Mouse (Mus musculus) embryonic facial prominence, embryonic 15.5 days (tissue): ENCODE measurements around the gene Zdhhc18. TPM values are rescaled to one million over a fixed set of nuclear protein-coding genes. Genes with fewer than 3 reads are reported as not detected.
A peak's percentile ranks its signal among the peaks of the same experiment; 100 is the strongest.
"Not testable (repeated sequence)": the region's sequence is repeated elsewhere in the genome, so short reads cannot be mapped to it uniquely, and the experiment has no call there.

Experiments
- ATAC-seq: fragments of 200-750 bp; cut with Nextera tagmentation; 2 replicates; pipeline ENCODE4 v1.8.0; 2017; ENCODE audit warnings: low read depth, moderate TSS enrichment; ENCODE audit not compliant: insufficient number of reproducible peaks, low FRiP score, low TSS enrichment
- H3K27ac ChIP-seq: fragments of 300-500 bp; sonication (generic); replicated peaks from 2 replicates; pipeline ENCODE4 v1.5.1; 2015; ENCODE audit warnings: mild to moderate bottlenecking, inconsistent platforms
- H3K27me3 ChIP-seq: fragments of 300-500 bp; sonication (generic); 2 replicates; pipeline ENCODE4 v1.6.1; 2015; ENCODE audit warnings: inconsistent platforms
- H3K36me3 ChIP-seq: fragments of 300-500 bp; sonication (generic); 2 replicates; pipeline ENCODE4 v1.6.1; 2015; ENCODE audit warnings: mild to moderate bottlenecking, inconsistent platforms
- H3K4me1 ChIP-seq: fragments of 300-500 bp; sonication (generic); 2 replicates; pipeline ENCODE4 v1.6.1; 2015; ENCODE audit warnings: inconsistent platforms
- H3K4me2 ChIP-seq: fragments of 300-500 bp; sonication (generic); replicated peaks from 2 replicates; pipeline ENCODE4 v1.6.1; 2015; ENCODE audit warnings: mild to moderate bottlenecking, inconsistent platforms
- H3K4me3 ChIP-seq: fragments of 300-500 bp; sonication (generic); replicated peaks from 2 replicates; pipeline ENCODE4 v1.5.1; 2015; ENCODE audit warnings: mild to moderate bottlenecking, inconsistent platforms
- H3K9ac ChIP-seq: fragments of 300-500 bp; sonication (generic); 2 replicates; pipeline ENCODE4 v1.6.1; 2015; ENCODE audit warnings: inconsistent platforms
- H3K9me3 ChIP-seq: fragments of 300-500 bp; sonication (generic); replicated peaks from 2 replicates; pipeline ENCODE4 v1.6.1; 2016; ENCODE audit warnings: inconsistent platforms
- WGBS: fragments of 180-500 bp; shearing (Covaris S2); methylation state at CpG from one replicate; pipeline ENCODE4 v1.1.7; 2015; 5-methylcytosine and 5-hydroxymethylcytosine counted together
- polyA plus RNA-seq: library from polyadenylated mRNA; unstranded; fragments of >200 nt; fragmentation: Nextera tagmentation; extraction: Ambion mirVana; gene quantifications from 2 replicates; pipeline ENCODE4 v1.2.1, GENCODE M21; 2015

The Zdhhc18 gene
- polyA plus RNA-seq, 1 experiment from 2014 or later: 5.4 TPM

DNA sequence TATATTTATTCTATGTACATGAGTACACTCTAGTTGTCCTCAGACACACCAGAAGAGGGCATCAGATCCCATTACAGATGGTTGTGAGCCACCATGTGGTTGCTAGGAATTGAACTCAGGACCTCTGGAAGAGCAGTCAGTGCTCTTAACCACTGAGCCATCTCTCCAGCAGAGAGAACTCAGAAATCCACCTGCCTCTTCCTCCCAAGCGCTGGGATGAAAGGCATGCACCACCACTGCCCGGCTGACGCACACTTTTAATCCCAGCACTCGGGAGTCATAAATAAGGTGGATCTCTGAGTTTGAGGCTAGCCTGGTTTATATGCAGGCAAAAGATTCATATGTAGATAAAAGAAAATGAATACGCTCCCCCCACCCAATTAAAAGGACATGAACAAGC lies 490 bp downstream of the Zdhhc18 start:
- 85% methylated on average over 5 of the region's 5 CpGs for WGBS
- not testable (repeated sequence) for H3K9me3 ChIP-seq, ATAC-seq, H3K27me3 ChIP-seq, H3K4me1 ChIP-seq, H3K9ac ChIP-seq, H3K36me3 ChIP-seq
- peak overlapping the region; percentile 18; the same call in 1 of the 2 replicates for H3K27ac ChIP-seq
- H3K4me3 ChIP-seq: peak overlapping the region; percentile 12; the same call in 1 of the 2 replicates
- H3K4me2 ChIP-seq: peak overlapping the region; percentile 17

DNA sequence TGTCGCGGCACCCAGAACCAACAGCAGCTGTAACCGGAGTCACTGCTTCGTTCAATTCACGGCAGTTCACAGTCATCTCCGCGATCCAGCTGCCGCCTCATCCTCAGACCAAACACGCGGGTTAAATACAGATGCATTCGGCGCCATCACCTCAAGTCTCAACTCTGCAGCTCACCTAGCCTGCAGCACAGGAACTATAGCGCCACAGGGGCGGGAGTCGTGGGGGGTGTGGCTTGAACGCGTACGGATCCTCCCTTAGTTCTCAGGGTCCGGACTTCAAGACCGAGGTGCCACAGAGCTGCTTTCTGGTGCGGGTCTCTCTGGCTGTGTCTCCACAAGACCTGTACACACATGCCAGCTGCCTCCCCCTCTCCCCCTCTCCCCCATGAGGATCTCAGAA lies 4.3 kb downstream of the Zdhhc18 start:
- Histone ChIP-seq H3K4me3 (0 out of 2 replicates have a peak overlapping the region, but pooled peaks have one; percentile 7), H3K4me2 (no peak overlapping the region)
- no peak for ATAC-seq

DNA sequence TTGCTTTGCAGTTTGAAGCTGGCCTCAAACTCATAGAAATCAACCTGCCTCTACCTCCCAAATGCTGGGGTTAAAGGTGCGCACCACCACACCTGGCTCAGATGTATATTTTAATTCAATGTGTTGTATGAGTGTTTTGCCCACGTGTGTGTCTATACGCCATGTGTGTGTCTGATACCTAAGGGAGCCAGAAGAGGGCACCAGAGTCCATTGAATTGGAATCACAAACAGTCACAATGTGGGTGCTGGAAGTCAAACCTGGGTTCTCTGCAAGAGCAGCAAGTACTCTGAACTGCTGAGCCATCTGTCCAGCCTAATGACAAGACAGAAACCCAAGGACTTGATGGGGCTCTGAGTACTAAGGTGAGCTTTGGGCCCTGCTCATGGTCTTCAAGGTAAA lies 4.8 kb downstream of the Zdhhc18 start:
- H3K4me2 ChIP-seq: no peak overlapping the region
- WGBS: 88% methylated on average over 3 of the region's 3 CpGs
- H3K4me3 ChIP-seq: no peak overlapping the region
- no peaks in the 10 kb centered on the region for H3K4me1 ChIP-seq
- H3K9me3 ChIP-seq: no peaks in the 10 kb centered on the region
- no peak overlapping the region for H3K27ac ChIP-seq
- no peak for ATAC-seq
- H3K9ac ChIP-seq: no peak overlapping the region
- no peaks in the 10 kb centered on the region for H3K27me3 ChIP-seq
- H3K36me3 ChIP-seq: no peaks in the 10 kb centered on the region

More for the DNA sequence above, 4.3 kb downstream of the Zdhhc18 start:
- no peak overlapping the region for H3K9ac ChIP-seq
- H3K4me1 ChIP-seq: no peaks in the 10 kb centered on the region
- no peaks in the 10 kb centered on the region for H3K36me3 ChIP-seq
- no peaks in the 10 kb centered on the region for H3K9me3 ChIP-seq
- H3K27ac ChIP-seq: no peak overlapping the region
- no peaks in the 10 kb centered on the region for H3K27me3 ChIP-seq
- 33% methylated on average over 21 of the region's 21 CpGs for WGBS

DNA sequence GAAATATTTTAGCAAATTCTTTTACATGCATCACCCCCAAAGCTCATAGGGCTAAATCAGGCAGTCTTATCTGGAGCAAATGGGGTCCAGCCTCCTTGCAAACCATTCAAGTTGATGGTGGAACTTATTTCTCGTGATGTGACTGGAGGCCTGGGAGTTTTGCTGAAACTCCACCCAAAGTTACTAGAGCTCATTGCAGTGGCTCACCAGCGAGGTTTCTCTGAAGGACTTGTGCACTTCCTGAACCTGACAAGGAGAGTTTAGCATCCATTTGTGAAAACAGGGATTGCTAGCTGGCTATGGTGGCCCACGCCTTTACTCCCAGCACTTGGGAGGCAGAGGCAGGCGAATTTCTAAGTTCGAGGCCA lies 15.9 kb downstream of the Zdhhc18 start:
- Histone ChIP-seq H3K4me2 (no peak overlapping the region), H3K4me3 (no peak overlapping the region), H3K9ac (no peak overlapping the region), H3K4me1 (peaks cover 25% of the 10 kb centered on the region), H3K27me3 (no peaks in the 10 kb centered on the region), H3K27ac (no peak overlapping the region), H3K9me3 (no peaks in the 10 kb centered on the region), H3K36me3 (no peaks in the 10 kb centered on the region)
- WGBS: 74% methylated on average over 5 of the region's 5 CpGs
- ATAC-seq: no peak

DNA sequence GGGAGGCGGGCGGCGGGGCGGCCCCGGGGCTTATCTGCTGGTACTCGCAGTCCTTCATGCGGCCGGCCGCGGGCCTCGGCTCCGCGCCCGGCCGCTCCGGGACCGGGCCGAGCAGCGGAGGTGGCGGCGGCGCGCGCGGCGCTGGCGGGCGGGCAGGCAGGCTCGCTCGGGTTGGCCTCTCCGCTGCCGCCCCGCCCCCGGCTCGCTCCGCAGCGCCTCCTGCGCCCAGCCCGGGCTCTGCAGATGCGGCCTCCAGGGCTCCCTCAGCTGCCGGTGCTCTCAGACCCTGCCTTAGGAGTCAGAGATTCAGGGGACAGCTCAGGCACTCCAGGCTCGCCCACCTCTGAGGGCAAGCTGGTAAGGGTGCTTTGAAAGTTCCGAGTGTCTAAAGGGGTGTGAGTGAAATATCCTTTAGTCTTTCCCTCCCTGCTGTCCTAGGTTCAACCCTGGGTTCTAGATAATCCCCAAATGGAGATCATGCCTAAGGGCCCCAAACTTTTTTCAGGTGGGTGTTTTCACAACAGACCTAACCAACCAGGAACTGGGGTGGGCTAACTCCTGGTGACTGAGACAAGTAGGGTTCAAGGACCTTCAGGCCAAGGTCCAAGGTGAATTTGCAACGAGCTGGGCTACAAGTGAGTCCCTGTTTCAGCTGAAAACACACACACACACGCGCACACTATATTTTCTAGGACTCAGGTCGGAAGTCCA lies 16.5 kb downstream of the Zdhhc18 start:
- H3K4me3 ChIP-seq: peak overlapping the region; percentile 77
- peak overlapping the region; percentile 96 for H3K9ac ChIP-seq
- H3K9me3 ChIP-seq: no peaks in the 10 kb centered on the region
- peaks cover 25% of the 10 kb centered on the region for H3K4me1 ChIP-seq
- 7% methylated on average over 42 of the region's 47 CpGs for WGBS
- peak overlapping the region; percentile 75 for H3K4me2 ChIP-seq
- ATAC-seq: peak; percentile 86
- H3K27ac ChIP-seq: peak overlapping the region; percentile 76
- no peaks in the 10 kb centered on the region for H3K36me3 ChIP-seq
- H3K27me3 ChIP-seq: no peaks in the 10 kb centered on the region

DNA sequence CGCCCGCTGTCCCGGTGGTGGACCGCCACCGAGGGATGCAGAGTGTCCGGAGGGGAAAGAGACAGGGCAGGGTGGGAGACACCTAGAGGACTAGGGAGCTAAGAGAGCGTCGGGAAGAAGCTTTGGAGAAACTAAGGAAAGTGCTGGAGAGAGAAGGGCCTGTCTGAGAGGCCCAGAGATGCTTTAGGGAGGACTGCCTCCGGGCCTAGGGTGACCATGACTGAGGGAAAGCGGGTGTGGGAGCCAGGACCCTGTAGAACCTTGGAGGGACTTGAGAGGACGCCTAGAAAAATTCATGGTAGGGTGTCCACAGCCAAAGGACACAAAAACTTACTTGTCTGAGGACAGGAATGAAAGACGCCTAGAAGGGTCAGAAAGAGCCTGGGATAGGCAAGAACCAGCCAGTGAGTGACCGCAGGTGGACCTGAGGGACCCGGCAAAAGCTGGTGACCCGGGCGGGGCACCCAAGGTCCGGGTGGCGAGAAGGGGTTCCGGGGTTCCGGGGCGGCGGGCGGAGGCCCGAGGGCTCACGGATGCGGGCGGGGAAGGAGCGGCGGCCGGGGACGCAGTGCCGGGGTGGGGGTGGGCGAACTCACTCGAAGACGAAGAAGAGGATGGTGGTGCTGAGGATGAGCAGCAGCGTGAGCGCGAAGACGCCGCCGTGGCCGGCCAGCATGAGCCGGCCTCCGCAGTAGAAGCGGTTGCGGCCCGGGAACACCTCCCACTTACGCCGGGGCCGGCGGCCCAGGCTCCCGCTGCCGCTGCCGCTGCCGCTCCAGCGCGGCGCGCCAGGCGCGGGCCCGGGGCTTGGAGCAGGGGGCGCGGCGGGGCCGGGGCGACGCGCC lies 17.2 kb downstream of the Zdhhc18 start:
- Histone ChIP-seq H3K9me3 (no peaks in the 10 kb centered on the region), H3K4me2 (peak overlapping the region; percentile 75), H3K27ac (peak overlapping the region; percentile 76), H3K36me3 (no peaks in the 10 kb centered on the region), H3K9ac (peak overlapping the region; percentile 96), H3K27me3 (no peaks in the 10 kb centered on the region), H3K4me3 (peak overlapping the region; percentile 77), H3K4me1 (peaks cover 25% of the 10 kb centered on the region)
- WGBS: 3% methylated on average over 34 of the region's 69 CpGs
- peak; percentile 56 for ATAC-seq

DNA sequence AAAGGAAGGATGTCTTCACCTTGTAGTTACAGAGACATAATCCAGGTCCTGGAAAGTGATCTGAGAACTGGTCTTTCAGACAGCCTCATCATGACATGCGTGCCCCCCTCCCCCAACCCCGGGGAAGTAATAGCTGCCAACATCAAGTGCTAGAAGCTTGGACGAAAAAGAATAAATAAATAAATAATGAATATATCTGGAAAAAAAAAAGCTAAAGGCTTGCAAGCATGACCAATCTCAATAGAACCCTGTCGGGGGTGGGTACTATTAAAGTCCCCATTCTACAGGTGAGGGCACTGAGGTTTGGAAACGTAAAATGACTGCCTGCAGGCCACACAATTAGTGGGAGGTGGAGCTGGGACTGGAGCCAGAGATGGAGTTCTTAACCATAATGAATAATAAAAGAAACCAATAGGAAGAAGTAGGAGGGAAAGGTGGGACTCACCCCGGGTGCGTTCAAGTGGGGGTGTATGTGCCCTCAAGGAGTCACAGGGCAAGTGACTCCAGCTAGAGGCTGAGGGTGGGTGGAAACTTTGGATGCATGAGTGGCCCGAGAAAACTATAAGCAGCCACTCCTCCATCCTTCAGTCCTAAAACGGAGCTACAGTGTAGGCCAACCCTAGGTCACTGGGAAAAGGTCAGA lies 18.1 kb downstream of the Zdhhc18 start:
- peak overlapping the region; percentile 76; the same call in 1 of the 2 replicates for H3K27ac ChIP-seq
- WGBS: 32% methylated on average over 9 of the region's 9 CpGs

DNA sequence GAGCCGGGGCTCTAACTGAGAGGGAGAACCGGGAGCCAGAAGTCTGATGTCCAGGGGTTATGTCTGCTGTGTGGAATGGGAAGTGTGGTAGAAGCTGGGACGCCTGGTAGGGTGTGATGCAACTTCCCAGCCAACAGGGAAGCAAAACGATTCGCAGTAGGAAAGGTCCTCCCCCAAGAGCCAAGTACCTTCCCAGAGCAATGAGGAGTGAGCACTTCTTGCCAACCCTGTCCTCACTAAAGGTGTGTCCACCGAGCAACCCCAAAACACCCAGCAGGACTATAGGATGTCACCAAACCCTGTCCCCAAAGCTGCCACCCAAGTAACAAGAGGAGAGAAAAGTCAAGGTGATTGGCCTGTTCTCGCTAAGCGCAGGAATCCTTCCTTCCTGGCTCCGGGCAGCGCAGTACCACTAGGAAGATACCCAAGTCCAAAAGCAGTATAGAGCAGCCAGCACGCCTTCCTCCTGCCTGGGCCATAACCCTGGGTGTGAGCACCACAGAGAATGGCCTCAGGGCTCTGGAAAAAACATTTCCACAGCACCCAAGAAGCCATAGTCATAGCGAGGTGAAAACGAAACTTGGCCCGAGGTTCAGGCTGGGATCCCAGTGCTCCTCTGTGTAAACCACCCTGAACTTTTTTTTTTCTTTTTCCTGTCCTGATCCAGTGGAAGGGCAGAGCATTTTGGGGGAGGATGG lies 18.7 kb downstream of the Zdhhc18 start:
- Histone ChIP-seq H3K4me3 (peak overlapping the region; percentile 77), H3K27ac (no peak overlapping the region), H3K9me3 (no peaks in the 10 kb centered on the region), H3K9ac (no peak overlapping the region), H3K36me3 (peaks cover 9% of the 10 kb centered on the region), H3K27me3 (no peaks in the 10 kb centered on the region), H3K4me1 (peaks cover 25% of the 10 kb centered on the region), H3K4me2 (peak overlapping the region; percentile 75)
- 75% methylated on average over 14 of the region's 14 CpGs for WGBS
- ATAC-seq: no peak

More for the DNA sequence above, 18.1 kb downstream of the Zdhhc18 start:
- Histone ChIP-seq H3K4me2 (peak overlapping the region; percentile 75), H3K27me3 (no peaks in the 10 kb centered on the region), H3K9ac (peak overlapping the region; percentile 96), H3K4me1 (peaks cover 25% of the 10 kb centered on the region), H3K4me3 (peak overlapping the region; percentile 77), H3K9me3 (no peaks in the 10 kb centered on the region), H3K36me3 (peaks cover 2% of the 10 kb centered on the region; the same call in 1 of the 2 replicates)
- ATAC-seq: no peak

DNA sequence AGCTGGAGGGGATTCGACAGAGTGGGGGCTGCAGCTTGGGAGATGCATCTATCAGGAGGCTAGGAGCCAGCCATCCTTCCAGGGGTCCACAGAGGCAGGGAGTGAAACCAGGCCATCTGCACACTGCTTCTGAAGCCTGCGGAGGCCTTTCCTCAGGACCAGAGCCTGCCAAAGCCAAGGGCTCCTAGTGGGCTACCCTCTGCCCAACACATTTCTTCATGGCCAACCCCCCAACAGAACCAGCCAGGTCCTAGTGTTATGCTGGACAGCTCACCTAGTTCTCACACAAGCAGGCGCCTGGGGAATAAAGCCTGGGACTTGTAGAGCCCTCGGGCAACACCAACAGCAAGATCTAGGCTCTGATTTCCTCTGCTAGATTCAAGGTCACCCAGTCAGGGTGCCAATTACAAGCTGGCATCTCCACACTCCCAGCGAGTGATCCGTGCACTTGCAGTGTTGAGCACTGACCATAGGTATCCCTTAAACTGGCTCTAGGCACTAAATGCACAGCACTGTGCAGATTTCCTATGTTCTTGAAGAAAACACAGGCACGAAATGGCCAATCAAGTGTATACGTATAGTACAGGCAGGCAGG lies 19.5 kb downstream of the Zdhhc18 start:
- Histone ChIP-seq H3K36me3 (peaks cover 17% of the 10 kb centered on the region), H3K27ac (no peak overlapping the region), H3K9ac (no peak overlapping the region), H3K27me3 (no peaks in the 10 kb centered on the region), H3K4me2 (no peak overlapping the region), H3K4me1 (peaks cover 25% of the 10 kb centered on the region), H3K4me3 (no peak overlapping the region), H3K9me3 (no peaks in the 10 kb centered on the region)
- ATAC-seq: no peak
- 85% methylated on average over 8 of the region's 8 CpGs for WGBS

DNA sequence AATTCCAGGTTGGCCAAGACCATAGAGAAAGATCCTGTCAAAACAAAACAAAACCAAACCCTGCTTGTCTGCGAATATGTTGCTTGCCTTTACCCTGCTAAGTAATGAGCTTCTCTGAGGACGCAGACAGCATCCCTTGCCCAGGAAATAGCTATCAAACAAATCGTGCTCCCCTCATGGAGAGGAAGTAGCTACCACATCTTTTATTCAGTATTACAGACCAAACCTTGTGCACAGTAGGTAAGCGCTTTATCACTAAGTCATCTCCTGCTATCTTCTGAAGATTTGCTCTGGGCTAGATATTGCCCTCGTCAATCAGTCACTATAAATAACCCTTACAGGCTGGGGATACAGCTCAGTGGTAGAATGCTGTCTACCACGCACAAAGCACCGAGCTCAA lies 20.8 kb downstream of the Zdhhc18 start:
- no peak for ATAC-seq

More for the DNA sequence above, 20.8 kb downstream of the Zdhhc18 start:
- no peaks in the 10 kb centered on the region for H3K27me3 ChIP-seq
- no peak overlapping the region for H3K4me3 ChIP-seq
- H3K36me3 ChIP-seq: peaks cover 27% of the 10 kb centered on the region
- H3K4me2 ChIP-seq: no peak overlapping the region
- H3K27ac ChIP-seq: no peak overlapping the region
- 84% methylated on average over 7 of the region's 7 CpGs for WGBS
- H3K9ac ChIP-seq: no peak overlapping the region
- peaks cover 25% of the 10 kb centered on the region for H3K4me1 ChIP-seq
- no peaks in the 10 kb centered on the region for H3K9me3 ChIP-seq
